Mouse (Mus musculus) megakaryocyte, embryonic 14.5 days (primary cell): ENCODE measurements at regions not wholly inside any gene's neighbourhood (a gene's known extent, or its start where the extent isn't known, plus 50 kb on each side); places are given as distances from the start of the nearest gene placed in this dataset.

Experiments
- FLI1 ChIP-seq: IDR thresholded peaks from 2 replicates; pipeline ENCODE4 v1.6.1; 2012; ENCODE audit warnings: low read length, inconsistent platforms, mixed read lengths
- GATA1 ChIP-seq: IDR thresholded peaks from 3 replicates; pipeline ENCODE4 v1.6.1; 2012; ENCODE audit warnings: mixed read lengths, low read length, inconsistent platforms, borderline replicate concordance

GRCm38 (mm10) chr6:51240039-51240438 lies 192.4 kb upstream of the Nfe2l3 start:
- TF ChIP-seq FLI1 (no peak), GATA1 (no peak)
